In the genomic region with DNA sequence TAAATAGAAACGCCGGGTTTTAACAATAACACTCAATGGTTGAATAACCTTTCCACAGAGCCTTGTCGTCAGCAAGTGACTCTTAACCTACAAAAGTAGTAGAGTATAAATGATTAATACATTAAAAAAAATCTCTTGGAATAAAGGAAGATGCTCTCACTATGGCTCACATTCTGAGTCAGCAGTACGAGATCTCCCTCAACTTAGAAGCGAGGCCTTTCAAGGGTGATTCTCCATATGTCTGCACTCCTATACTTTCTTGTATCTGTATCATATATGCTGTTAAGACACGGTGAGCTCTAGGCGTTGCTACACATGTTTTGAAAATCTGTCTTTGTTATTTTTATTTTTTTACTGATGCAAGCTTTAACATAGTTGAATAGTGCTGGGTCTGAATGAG, we compare ENCODE assay signal across 8 mouse cellular contexts. TPM values are rescaled to one million over a fixed set of nuclear protein-coding genes. Genes with fewer than 3 reads are reported as not detected.
DNase-seq lines count a peak whose midpoint lies in the region; ATAC-seq and TF ChIP-seq lines count a peak whose summit lies in the region.

No protein-coding gene starts in this region.

- H3K36me3 ChIP-seq in heart, embryonic 13.5 days, result no peaks in the 10 kb centered on the region
- H3K36me3 ChIP-seq in ES-E14 (ENCODE audit: control insufficient read depth, insufficient read depth, low read length, poor library complexity, severe bottlenecking), result no peaks in the 10 kb centered on the region
- H3K36me3 ChIP-seq in hindbrain, embryonic 12.5 days, result peaks cover 5% of the 10 kb centered on the region; the same call in 1 of the 2 replicates
- peaks cover 11% of the 10 kb centered on the region; the same call in 1 of the 2 replicates for H3K36me3 ChIP-seq in midbrain, embryonic 12.5 days

- H3K4me3 ChIP-seq in heart, embryonic 13.5 days, result peak overlapping the region; percentile 89
- H3K4me3 ChIP-seq in ES-E14 (ENCODE audit: insufficient read depth in 1 of 2, low read depth in 1 of 2, low read length in 2 of 2, poor library complexity in 1 of 2, severe bottlenecking in 1 of 2), result peak overlapping the region; percentile 79 to 95
- H3K4me3 ChIP-seq in hindbrain, embryonic 12.5 days, result peak overlapping the region; percentile 82
- H3K4me3 ChIP-seq in midbrain, embryonic 12.5 days, result peak overlapping the region; percentile 80

- in situ Hi-C loops in ES-E14 (cut with MboI; ENCODE audit: low sequenced_read_pairs in 2 of 2, unreplicated experiment in 2 of 2), result no loop called here

- H3K4me1 ChIP-seq in heart, embryonic 13.5 days, result peaks cover 18% of the 10 kb centered on the region
- peaks cover 0 to 2% of the 10 kb centered on the region in 2 experiments; a peak in 1 of 4 replicates for H3K4me1 ChIP-seq in ES-E14 (ENCODE audit: control insufficient read depth in 2 of 2, insufficient read depth in 2 of 2, low read length in 2 of 2, poor library complexity in 1 of 2)
- H3K4me1 ChIP-seq in hindbrain, embryonic 12.5 days, result peaks cover 12% of the 10 kb centered on the region
- peaks cover 15% of the 10 kb centered on the region; the same call in 1 of the 2 replicates for H3K4me1 ChIP-seq in midbrain, embryonic 12.5 days

- 51% methylated on average over 7 of the region's 7 CpGs for WGBS in heart, embryonic 13.5 days
- WGBS in hindbrain, embryonic 12.5 days, result 40% methylated on average over 7 of the region's 7 CpGs
- WGBS in midbrain, embryonic 12.5 days, result 39% methylated on average over 7 of the region's 7 CpGs

- no peak for DNase-seq in heart, postnatal 25 days (ENCODE audit: low spot score)
- DNase-seq in ES-E14 (ENCODE audit: low read depth, low spot score) (no peak), adipocyte (ENCODE audit: low spot score) (no peak)
- DNase-seq in urinary bladder, postnatal 25 days (ENCODE audit: low spot score), result no peak
- DNase-seq in kidney, postnatal 25 days, result no peak

- H3K9ac ChIP-seq in heart, embryonic 13.5 days, result peak overlapping the region; percentile 87
- H3K9ac ChIP-seq in ES-E14 (ENCODE audit: insufficient read depth, low read depth, low read length, poor library complexity, severe bottlenecking), result no peak overlapping the region; the same call in 1 of the 2 replicates
- H3K9ac ChIP-seq in hindbrain, embryonic 12.5 days, result peak overlapping the region; percentile 85; the same call in 1 of the 2 replicates
- peak overlapping the region; percentile 81 for H3K9ac ChIP-seq in midbrain, embryonic 12.5 days (replicated peaks)

- no peak overlapping the region for H3K27ac ChIP-seq in heart, embryonic 13.5 days (replicated peaks)
- H3K27ac ChIP-seq in ES-E14 (ENCODE audit: insufficient read depth, low read depth, low read length, poor library complexity, severe bottlenecking), result no peak overlapping the region
- peak overlapping the region; percentile 85 for H3K27ac ChIP-seq in hindbrain, embryonic 12.5 days
- H3K27ac ChIP-seq in midbrain, embryonic 12.5 days (replicated peaks), result peak overlapping the region; percentile 80; the same call in 1 of the 2 replicates

- no peak for ATAC-seq in heart, embryonic 13.5 days (ENCODE audit: extremely low read depth, insufficient number of reproducible peaks, low FRiP score, low TSS enrichment)
- no peak for ATAC-seq in hindbrain, embryonic 12.5 days (ENCODE audit: low FRiP score)
- no peak for ATAC-seq in midbrain, embryonic 12.5 days (ENCODE audit: low FRiP score, low read depth)

- 0 out of 2 replicates have a peak, but pooled peaks cover 5% of the 10 kb centered on the region for H3K27me3 ChIP-seq in heart, embryonic 13.5 days (replicated peaks)
- H3K27me3 ChIP-seq in hindbrain, embryonic 12.5 days, result no peaks in the 10 kb centered on the region
- H3K27me3 ChIP-seq in midbrain, embryonic 12.5 days, result no peaks in the 10 kb centered on the region

- intact Hi-C loops in heart, postnatal 25 days (cut with DNase I), result no loop called here

- H3K9me3 ChIP-seq in heart, embryonic 13.5 days, result no peaks in the 10 kb centered on the region
- H3K9me3 ChIP-seq in ES-E14 (ENCODE audit: control insufficient read depth, insufficient read depth, low read depth, low read length), result no peaks in the 10 kb centered on the region
- no peaks in the 10 kb centered on the region for H3K9me3 ChIP-seq in hindbrain, embryonic 12.5 days (replicated peaks)
- H3K9me3 ChIP-seq in midbrain, embryonic 12.5 days, result no peaks in the 10 kb centered on the region

- H3K4me2 ChIP-seq in heart, embryonic 13.5 days, result peak overlapping the region; percentile 87
- H3K4me2 ChIP-seq in hindbrain, embryonic 12.5 days (replicated peaks), result peak overlapping the region; percentile 92
- peak overlapping the region; percentile 96 for H3K4me2 ChIP-seq in midbrain, embryonic 12.5 days (replicated peaks)

TF ChIP-seq in ES-E14, 5 proteins besides CTCF, POLR2A, EP300 and RAD21:
- TF ChIP-seq CHD2 (IDR thresholded peaks at IDR 0.05; ENCODE audit: low read depth, low read length) (no peak), MAFK (IDR thresholded peaks at IDR 0.05; ENCODE audit: insufficient read depth, low read depth, low read length) (no peak), HCFC1 (IDR thresholded peaks at IDR 0.05; ENCODE audit: borderline replicate concordance, insufficient read depth, low read length) (no peak), ZNF384 (IDR thresholded peaks at IDR 0.05; ENCODE audit: low read depth, low read length) (no peak), ZC3H11A (IDR thresholded peaks at IDR 0.05; ENCODE audit: borderline replicate concordance, low read depth, low read length) (no peak)

RNA-seq across cellular contexts. Expression of a gene that starts 1.0 kb away (rescaled TPM):
- polyA plus RNA-seq in heart, embryonic 13.5 days (2015; fragmentation: Nextera tagmentation; extraction: Ambion mirVana), result 2.2 and 2.8 TPM in 2 replicates
- total RNA-seq in heart, postnatal 25 days (2021), result 1 to 10 TPM in 1 of 2 experiments, under 1 TPM in 1; 0.75 to 1.6 TPM
- total RNA-seq in ES-E14 (2012; rRNA removed), result 6.2 and 10.0 TPM in 2 replicates
- 26.9 and 28.9 TPM in 2 replicates for polyA plus RNA-seq in hindbrain, embryonic 12.5 days (2016; fragmentation: Nextera tagmentation; extraction: Ambion mirVana)
- 26.8 and 27.1 TPM in 2 replicates for polyA plus RNA-seq in midbrain, embryonic 12.5 days (2016; fragmentation: Nextera tagmentation; extraction: Ambion mirVana)

RNA-seq across cellular contexts. Expression of a gene that starts 1.1 kb away (rescaled TPM):
- 19.5 and 19.8 TPM in 2 replicates for polyA plus RNA-seq in heart, embryonic 13.5 days (2015; fragmentation: Nextera tagmentation; extraction: Ambion mirVana)
- 10 to 100 TPM; 11.2 to 11.6 TPM for total RNA-seq in heart, postnatal 25 days (2021)
- 24.2 and 25.1 TPM in 2 replicates for total RNA-seq in ES-E14 (2012; rRNA removed)
- polyA plus RNA-seq in hindbrain, embryonic 12.5 days (2016; fragmentation: Nextera tagmentation; extraction: Ambion mirVana), result 29.2 and 31.2 TPM in 2 replicates
- polyA plus RNA-seq in midbrain, embryonic 12.5 days (2016; fragmentation: Nextera tagmentation; extraction: Ambion mirVana), result 27.4 and 28.0 TPM in 2 replicates

Comparison
In these comparisons a context has a peak if more than half of its experiments do, and no peak if none do; other contexts are left out.
1. H3K27ac ChIP-seq: peak in hindbrain, embryonic 12.5 days (single experiment) and midbrain, embryonic 12.5 days (single experiment); none in heart, embryonic 13.5 days (single experiment) and ES-E14 (single experiment).
2. Peak in every context shown above with its lines, with median percentiles within 50 percentile points of each other: H3K4me2 ChIP-seq and H3K4me3 ChIP-seq.